Mouse (Mus musculus) thymus, adult 2 months (tissue): ENCODE measurements at regions not wholly inside any gene's neighbourhood (a gene's known extent, or its start where the extent isn't known, plus 50 kb on each side); places are given as distances from the start of the nearest gene placed in this dataset.

Experiments
- CTCF ChIP-seq: fragments of 200-500 bp; IDR thresholded peaks from 2 replicates; pipeline ENCODE4 v1.5.1; 2012; ENCODE audit warnings: mild to moderate bottlenecking, control low read depth, low read length, moderate library complexity, borderline replicate concordance; ENCODE audit not compliant: control insufficient read depth, poor library complexity, insufficient read depth; ENCODE audit errors: extremely low read depth
- POLR2A ChIP-seq: fragments of 200-500 bp; IDR thresholded peaks from 2 replicates; pipeline ENCODE4 v1.6.1; 2012; ENCODE audit warnings: mild to moderate bottlenecking, low read length, control low read depth, moderate library complexity; ENCODE audit not compliant: control insufficient read depth, poor library complexity, insufficient read depth; ENCODE audit errors: extremely low read depth

GRCm38 (mm10) chr8:91948173-91948940, 146.5 kb upstream of the Irx3 start:
- no peak for TF ChIP-seq CTCF
- TF ChIP-seq POLR2A, result no peak
